Mouse (Mus musculus): Measurements from ENCODE around the gene Msrb1. TPM values are rescaled to one million over a fixed set of nuclear protein-coding genes. Genes with fewer than 3 reads are reported as not detected.
"Not testable (repeated sequence)": the region's sequence is repeated elsewhere in the genome, so short reads cannot be mapped to it uniquely, and the experiment has no call there.

Gene Msrb1
- polyA plus RNA-seq, 1 experiment from 2014 or later: 31.1 TPM

GRCm38 (mm10) chr17:24720616-24721015, 15.8 kb upstream of the Msrb1 start:
- H3K4me3 ChIP-seq (replicated peaks): peak overlapping the region; percentile 92
- peaks cover 52% of the 10 kb centered on the region for H3K4me1 ChIP-seq (replicated peaks)

DNA sequence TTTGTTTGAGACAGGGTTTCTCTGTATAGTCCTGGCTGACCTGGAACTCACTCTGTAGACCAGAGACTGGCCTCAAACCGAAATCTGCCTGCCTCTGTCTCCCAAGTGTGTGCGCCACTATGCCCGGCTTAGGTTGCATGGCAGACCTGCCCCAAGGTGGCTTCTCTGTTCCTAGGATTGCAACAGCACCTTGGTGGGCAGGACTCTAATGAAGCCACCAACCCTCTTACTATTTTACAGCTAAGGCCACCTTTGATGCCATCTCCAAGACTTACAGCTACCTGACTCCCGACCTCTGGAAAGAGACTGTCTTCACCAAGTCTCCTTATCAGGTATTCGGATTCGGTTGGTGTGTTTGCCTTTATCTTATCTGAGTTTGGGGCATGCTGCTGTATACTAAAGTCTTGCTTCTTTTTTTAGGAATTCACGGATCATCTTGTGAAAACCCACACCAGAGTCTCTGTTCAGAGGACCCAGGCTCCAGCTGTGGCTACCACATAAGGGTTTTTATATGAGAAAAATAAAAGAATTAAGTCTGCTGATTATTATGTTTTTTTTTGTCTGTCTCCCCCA, 15.0 kb upstream of the Msrb1 start:
- Histone ChIP-seq H3K4me3 (replicated peaks) (peak overlapping the region; percentile 92), H3K9ac (peak overlapping the region; percentile 63), H3K27ac (replicated peaks) (peak overlapping the region; percentile 88), H3K4me1 (replicated peaks) (peaks cover 57% of the 10 kb centered on the region), H3K36me3 (replicated peaks) (peaks cover 28% of the 10 kb centered on the region), H3K4me2 (peak overlapping the region; percentile 89)
- WGBS (ENCODE audit: insufficient replicate concordance): 18% methylated on average over 7 of the region's 7 CpGs
- H3K27me3 ChIP-seq; ATAC-seq (ENCODE audit: insufficient read depth); H3K9me3 ChIP-seq (replicated peaks): not testable (repeated sequence)

More at GRCm38 (mm10) chr17:24720616-24721015, 15.8 kb upstream of the Msrb1 start:
- peaks cover 33% of the 10 kb centered on the region for H3K36me3 ChIP-seq (replicated peaks)
- not testable (repeated sequence) for H3K27me3 ChIP-seq; H3K9me3 ChIP-seq (replicated peaks); ATAC-seq (ENCODE audit: insufficient read depth)
- peak overlapping the region; percentile 89 for H3K4me2 ChIP-seq
- WGBS (ENCODE audit: insufficient replicate concordance): 0% methylated on average over 11 of the region's 11 CpGs
- H3K9ac ChIP-seq: peak overlapping the region; percentile 76
- H3K27ac ChIP-seq (replicated peaks): peak overlapping the region; percentile 54

- no peak for ATAC-seq (ENCODE audit: insufficient read depth)
- H3K36me3 ChIP-seq (replicated peaks): peaks cover 23% of the 10 kb centered on the region
- peak overlapping the region; percentile 89 for H3K4me2 ChIP-seq
- H3K4me1 ChIP-seq (replicated peaks): peaks cover 57% of the 10 kb centered on the region
- H3K27ac ChIP-seq (replicated peaks): peak overlapping the region; percentile 88
- 0 out of 2 replicates have a peak, but pooled peaks cover under 1% of the 10 kb centered on the region for H3K27me3 ChIP-seq
- H3K9me3 ChIP-seq (replicated peaks): no peaks in the 10 kb centered on the region
- 14% methylated on average over 13 of the region's 13 CpGs for WGBS (ENCODE audit: insufficient replicate concordance)
- peak overlapping the region; percentile 90 for H3K9ac ChIP-seq
- peak overlapping the region; percentile 92 for H3K4me3 ChIP-seq (replicated peaks)
Observed at GRCm38 (mm10) chr17:24722220-24722924, 14.1 kb upstream of the Msrb1 start.

DNA sequence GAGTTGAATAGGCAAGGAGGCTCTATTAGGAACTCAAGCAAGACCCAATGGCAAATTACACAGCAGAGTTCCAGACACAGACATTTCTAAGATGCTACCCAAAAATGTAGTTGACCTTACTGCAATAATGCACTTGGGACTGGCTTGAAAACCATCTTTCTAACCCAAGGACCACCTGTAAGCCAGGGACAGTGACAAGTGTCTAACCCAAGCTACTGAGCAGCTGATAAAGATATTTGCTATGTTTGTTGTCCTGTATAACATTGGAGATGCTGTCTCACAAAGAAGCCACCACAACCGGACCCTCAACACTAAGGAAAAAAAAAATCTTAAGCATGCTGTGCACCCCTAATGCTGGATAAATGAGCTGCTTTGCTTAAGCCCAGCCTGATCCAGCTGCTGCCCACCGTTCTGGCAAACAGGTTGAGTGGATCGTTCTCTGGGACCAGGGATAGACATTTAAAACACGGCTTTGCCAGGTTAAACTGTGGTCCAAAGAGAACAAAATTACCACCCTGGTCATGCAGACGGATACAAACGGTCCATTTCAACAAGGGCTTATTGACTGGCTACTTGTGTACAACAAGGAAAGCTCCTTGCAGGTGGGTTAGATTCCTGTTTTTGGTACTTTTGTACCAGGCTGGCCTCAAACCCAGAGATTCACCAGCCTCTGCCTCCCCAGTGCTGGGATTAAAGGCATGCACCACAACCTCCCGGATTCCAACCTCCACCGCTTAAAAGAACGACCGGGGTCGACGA, 13.1 kb upstream of the Msrb1 start:
- ATAC-seq (ENCODE audit: insufficient read depth): no peak
- WGBS (ENCODE audit: insufficient replicate concordance): under 1% methylated on average over 12 of the region's 12 CpGs
- H3K4me1 ChIP-seq (replicated peaks): peaks cover 50% of the 10 kb centered on the region
- H3K36me3 ChIP-seq (replicated peaks): peaks cover 17% of the 10 kb centered on the region
- H3K9me3 ChIP-seq (replicated peaks): no peaks in the 10 kb centered on the region
- peaks cover 10% of the 10 kb centered on the region; the same call in 1 of the 2 replicates for H3K27me3 ChIP-seq
- H3K4me2 ChIP-seq: peak overlapping the region; percentile 89
- H3K27ac ChIP-seq (replicated peaks): peak overlapping the region; percentile 88
- H3K9ac ChIP-seq: peak overlapping the region; percentile 90
- H3K4me3 ChIP-seq (replicated peaks): peak overlapping the region; percentile 92

GRCm38 (mm10) chr17:24723881-24724180, 12.6 kb upstream of the Msrb1 start:
- under 1% methylated on average over 15 of the region's 15 CpGs for WGBS (ENCODE audit: insufficient replicate concordance)
- Histone ChIP-seq H3K27me3 (peaks cover 10% of the 10 kb centered on the region; the same call in 1 of the 2 replicates), H3K4me3 (replicated peaks) (peak overlapping the region; percentile 92), H3K27ac (replicated peaks) (peak overlapping the region; percentile 88), H3K9me3 (replicated peaks) (no peaks in the 10 kb centered on the region), H3K4me1 (replicated peaks) (peaks cover 45% of the 10 kb centered on the region), H3K36me3 (replicated peaks) (peaks cover 17% of the 10 kb centered on the region), H3K4me2 (peak overlapping the region; percentile 89), H3K9ac (peak overlapping the region; percentile 90)
- ATAC-seq (ENCODE audit: insufficient read depth): peak; percentile 54

DNA sequence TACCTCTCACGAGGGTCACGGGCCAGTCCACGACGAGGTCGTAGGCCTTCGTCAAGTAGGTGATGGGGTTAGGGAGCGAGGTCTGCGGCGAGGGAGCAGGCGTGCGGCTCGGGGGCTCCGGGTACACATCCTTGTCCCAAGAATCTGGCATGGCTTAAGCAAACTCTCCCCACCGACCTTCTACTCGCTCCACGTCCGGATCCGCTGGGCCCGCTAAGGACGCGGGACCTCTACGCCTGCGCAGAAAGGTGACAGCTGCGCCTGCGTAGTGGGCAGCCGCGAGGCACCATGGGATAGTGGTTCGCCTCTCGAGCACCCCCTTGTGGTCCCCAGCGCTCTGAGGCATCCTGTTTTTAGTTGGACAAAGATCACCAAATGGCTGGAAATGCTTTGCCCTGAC, 12.3 kb upstream of the Msrb1 start, which contains the start of gene Ndufb10:
Gene Ndufb10 (minus strand): TSS at position 295 of the 400 bp plus-strand sequence.
- WGBS (ENCODE audit: insufficient replicate concordance): under 1% methylated on average over 30 of the region's 30 CpGs
- H3K27ac ChIP-seq (replicated peaks): peak within 1 kb of the TSS; percentile 88
- H3K27me3 ChIP-seq: peaks cover 10% of the 10 kb centered on the region; the same call in 1 of the 2 replicates
- peak within 1 kb of the TSS; percentile 92 for H3K4me3 ChIP-seq (replicated peaks)
- no peaks in the 10 kb centered on the region for H3K9me3 ChIP-seq (replicated peaks)
- peaks cover 41% of the 10 kb centered on the region for H3K4me1 ChIP-seq (replicated peaks)
- peak; percentile 66 for ATAC-seq (ENCODE audit: insufficient read depth)
- H3K36me3 ChIP-seq (replicated peaks): peaks cover 17% of the 10 kb centered on the region
- H3K9ac ChIP-seq: peak within 1 kb of the TSS; percentile 90
- peak within 1 kb of the TSS; percentile 89 for H3K4me2 ChIP-seq

DNA sequence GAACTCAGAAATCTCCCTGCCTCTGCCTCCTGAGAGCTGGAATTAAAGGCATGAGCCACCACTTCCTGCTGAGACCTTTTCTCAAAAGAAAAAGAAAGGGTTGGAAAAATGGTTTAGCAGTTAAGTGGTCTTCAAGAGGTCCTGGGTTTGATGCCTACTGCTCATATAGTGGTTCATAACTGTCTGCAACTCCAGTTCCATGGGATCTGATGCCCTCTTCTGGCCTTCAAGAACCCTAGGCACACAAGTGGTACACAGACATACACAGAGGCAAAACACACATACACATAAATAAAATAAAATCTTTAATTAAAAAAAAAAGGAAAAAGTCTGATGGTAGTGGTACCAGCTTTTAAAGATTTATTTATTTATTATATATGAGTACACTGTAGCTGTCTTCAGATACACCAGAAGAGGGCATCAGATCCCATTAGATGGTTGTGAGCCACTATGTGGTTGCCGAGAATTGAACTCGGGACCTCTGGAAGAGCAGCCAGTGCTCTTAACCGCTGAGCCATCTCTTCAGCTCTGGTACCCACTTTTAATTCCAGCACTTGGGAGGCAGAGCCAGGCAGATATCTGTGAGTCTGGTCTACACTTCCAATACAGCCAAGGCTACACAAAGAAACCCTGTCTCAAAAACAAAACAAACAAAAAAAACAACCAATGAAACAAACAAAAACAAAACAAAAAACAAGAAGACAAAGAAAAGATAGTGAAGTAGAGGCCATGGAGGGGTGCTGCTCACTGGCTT, 10.6 kb upstream of the Msrb1 start:
- Histone ChIP-seq H3K4me1 (replicated peaks) (peaks cover 38% of the 10 kb centered on the region), H3K9me3 (replicated peaks) (no peaks in the 10 kb centered on the region), H3K27ac (replicated peaks) (no peak overlapping the region), H3K27me3 (peaks cover 12% of the 10 kb centered on the region; the same call in 1 of the 2 replicates), H3K36me3 (replicated peaks) (peaks cover 17% of the 10 kb centered on the region), H3K9ac (no peak overlapping the region), H3K4me3 (replicated peaks) (no peak overlapping the region), H3K4me2 (no peak overlapping the region)
- ATAC-seq (ENCODE audit: insufficient read depth): no peak
- 55% methylated on average over 3 of the region's 3 CpGs for WGBS (ENCODE audit: insufficient replicate concordance)

DNA sequence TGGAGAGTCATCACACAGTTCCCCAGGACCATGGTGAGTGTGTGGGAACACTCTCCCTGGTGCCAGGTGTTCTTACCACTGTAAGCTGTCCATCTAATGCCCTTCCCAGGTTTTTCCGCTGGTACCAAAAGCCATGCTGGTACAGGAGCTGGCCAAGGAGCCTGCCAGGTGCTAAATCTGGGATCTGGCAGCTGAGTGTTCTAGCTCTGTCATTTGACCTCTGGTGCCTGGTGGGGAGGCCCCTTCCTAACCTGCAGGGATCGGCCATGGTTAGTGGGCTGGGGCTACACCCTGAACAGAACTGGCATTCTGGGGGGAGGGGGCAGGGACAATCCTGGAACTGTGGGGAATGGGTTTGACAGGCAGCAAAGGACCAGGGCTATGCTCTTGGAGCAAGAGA, 8.8 kb upstream of the Msrb1 start, which contains the start of gene Rpl3l:
Gene Rpl3l (plus strand): TSS at position 203 of the 400 bp plus-strand sequence.
- Histone ChIP-seq H3K4me1 (replicated peaks) (peaks cover 22% of the 10 kb centered on the region), H3K9ac (no peak within 1 kb of the TSS), H3K27me3 (peaks cover 13% of the 10 kb centered on the region; the same call in 1 of the 2 replicates), H3K4me3 (replicated peaks) (no peak within 1 kb of the TSS), H3K4me2 (no peak within 1 kb of the TSS), H3K27ac (replicated peaks) (no peak within 1 kb of the TSS), H3K9me3 (replicated peaks) (no peaks in the 10 kb centered on the region), H3K36me3 (replicated peaks) (peaks cover 1% of the 10 kb centered on the region)
- ATAC-seq (ENCODE audit: insufficient read depth): no peak
- WGBS (ENCODE audit: insufficient replicate concordance): 65% methylated on average over 2 of the region's 2 CpGs

GRCm38 (mm10) chr17:24728184-24728583, 8.3 kb upstream of the Msrb1 start:
- H3K4me3 ChIP-seq (replicated peaks): no peak overlapping the region
- ATAC-seq (ENCODE audit: insufficient read depth): no peak
- H3K36me3 ChIP-seq (replicated peaks): no peaks in the 10 kb centered on the region
- WGBS (ENCODE audit: insufficient replicate concordance): 69% methylated on average over 17 of the region's 17 CpGs
- no peak overlapping the region for H3K27ac ChIP-seq (replicated peaks)
- H3K4me1 ChIP-seq (replicated peaks): peaks cover 16% of the 10 kb centered on the region
- no peak overlapping the region for H3K9ac ChIP-seq
- H3K9me3 ChIP-seq (replicated peaks): no peaks in the 10 kb centered on the region
- H3K27me3 ChIP-seq: peaks cover 13% of the 10 kb centered on the region; the same call in 1 of the 2 replicates
- H3K4me2 ChIP-seq: no peak overlapping the region

DNA sequence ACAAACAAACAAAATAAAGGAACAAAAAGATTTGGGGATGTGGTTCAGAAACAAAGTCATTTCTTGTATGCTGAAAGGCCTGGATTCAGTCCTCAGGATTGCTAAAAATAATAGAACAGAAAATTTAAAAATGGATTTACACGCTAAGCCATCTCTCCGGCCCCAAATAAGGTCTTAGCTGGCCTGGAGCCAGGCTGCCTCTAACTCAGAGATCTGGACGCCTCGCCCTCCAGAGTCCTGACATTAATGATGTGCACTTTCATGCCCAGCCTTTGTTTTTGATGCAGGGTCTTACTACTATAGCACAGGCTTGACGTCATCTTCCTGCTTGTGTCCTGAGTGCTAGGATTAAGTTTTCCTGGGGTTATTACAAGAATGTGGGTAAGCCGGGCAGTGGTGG, 7.4 kb upstream of the Msrb1 start:
- peaks cover 10% of the 10 kb centered on the region for H3K4me1 ChIP-seq (replicated peaks)
- H3K36me3 ChIP-seq (replicated peaks): no peaks in the 10 kb centered on the region
- no peak overlapping the region for H3K9ac ChIP-seq
- H3K4me2 ChIP-seq: no peak overlapping the region
- H3K27me3 ChIP-seq: peaks cover 13% of the 10 kb centered on the region; the same call in 1 of the 2 replicates
- no peak overlapping the region for H3K4me3 ChIP-seq (replicated peaks)
- no peak overlapping the region for H3K27ac ChIP-seq (replicated peaks)
- no peak for ATAC-seq (ENCODE audit: insufficient read depth)
- 68% methylated on average over 6 of the region's 6 CpGs for WGBS (ENCODE audit: insufficient replicate concordance)
- no peaks in the 10 kb centered on the region for H3K9me3 ChIP-seq (replicated peaks)
